Mouse (Mus musculus): ENCODE data around the gene Hoxd9. TPM values are rescaled to one million over a fixed set of nuclear protein-coding genes. Genes with fewer than 3 reads are reported as not detected.

Gene Hoxd9
- under 1 TPM; 0.22 to 0.49 (median 0.48) TPM for total RNA-seq (2022)

GRCm38 (mm10) chr2:74697567-74698121, at the start of gene Hoxd9:
Hoxd9 (plus strand) TSS chr2:74697727.
- no peak for DNase-seq (ENCODE audit: low spot score)

GRCm38 (mm10) chr2:74652996-74653340, 44.6 kb upstream of the Hoxd9 start:
- DNase-seq (ENCODE audit: low spot score) = no peak

- DNase-seq (ENCODE audit: low spot score) = no peak
Observed at GRCm38 (mm10) chr2:74653781-74654535, 43.6 kb upstream of the Hoxd9 start.

- DNase-seq (ENCODE audit: low spot score) = no peak
Observed at GRCm38 (mm10) chr2:74654743-74655419, 42.6 kb upstream of the Hoxd9 start.

- DNase-seq (ENCODE audit: low spot score) = no peak
Observed at GRCm38 (mm10) chr2:74655420-74655781, 42.1 kb upstream of the Hoxd9 start.

- no peak for DNase-seq (ENCODE audit: low spot score)
Observed at GRCm38 (mm10) chr2:74655821-74656631, 41.5 kb upstream of the Hoxd9 start.

GRCm38 (mm10) chr2:74656632-74657021, 40.9 kb upstream of the Hoxd9 start:
- no peak for DNase-seq (ENCODE audit: low spot score)

GRCm38 (mm10) chr2:74657251-74658023, 40.1 kb upstream of the Hoxd9 start:
- no peak for DNase-seq (ENCODE audit: low spot score)

GRCm38 (mm10) chr2:74658024-74658666, 39.4 kb upstream of the Hoxd9 start:
- DNase-seq (ENCODE audit: low spot score) = no peak

- no peak for DNase-seq (ENCODE audit: low spot score)
Observed at GRCm38 (mm10) chr2:74658667-74659371, 38.7 kb upstream of the Hoxd9 start.

GRCm38 (mm10) chr2:74659507-74660005, 38.0 kb upstream of the Hoxd9 start, which contains the start of gene Evx2:
Evx2 (minus strand) TSS chr2:74659557.
- DNase-seq (ENCODE audit: low spot score) = no peak

- DNase-seq (ENCODE audit: low spot score) = no peak
Observed at GRCm38 (mm10) chr2:74660421-74661375, 36.8 kb upstream of the Hoxd9 start.

GRCm38 (mm10) chr2:74661685-74662084, 35.8 kb upstream of the Hoxd9 start:
- DNase-seq (ENCODE audit: low spot score) = no peak

- DNase-seq (ENCODE audit: low spot score) = no peak
Observed at GRCm38 (mm10) chr2:74663291-74663925, 34.1 kb upstream of the Hoxd9 start.

GRCm38 (mm10) chr2:74666411-74666810, 31.1 kb upstream of the Hoxd9 start:
- DNase-seq (ENCODE audit: low spot score) = no peak

- DNase-seq (ENCODE audit: low spot score) = no peak
Observed at GRCm38 (mm10) chr2:74667191-74667841, 30.2 kb upstream of the Hoxd9 start.

GRCm38 (mm10) chr2:74667842-74668357, 29.6 kb upstream of the Hoxd9 start, which contains the start of gene Hoxd13:
Hoxd13 (plus strand) TSS chr2:74668310.
- DNase-seq (ENCODE audit: low spot score) = no peak

Measured in heart, adult 8-10 months (tissue).